Mouse (Mus musculus): ENCODE measurements around the gene Slc19a1. TPM values are rescaled to one million over a fixed set of nuclear protein-coding genes. Genes with fewer than 3 reads are reported as not detected.

The Slc19a1 gene
- total RNA-seq, 1 experiment from 2014 or later = 35.5 TPM

DNA sequence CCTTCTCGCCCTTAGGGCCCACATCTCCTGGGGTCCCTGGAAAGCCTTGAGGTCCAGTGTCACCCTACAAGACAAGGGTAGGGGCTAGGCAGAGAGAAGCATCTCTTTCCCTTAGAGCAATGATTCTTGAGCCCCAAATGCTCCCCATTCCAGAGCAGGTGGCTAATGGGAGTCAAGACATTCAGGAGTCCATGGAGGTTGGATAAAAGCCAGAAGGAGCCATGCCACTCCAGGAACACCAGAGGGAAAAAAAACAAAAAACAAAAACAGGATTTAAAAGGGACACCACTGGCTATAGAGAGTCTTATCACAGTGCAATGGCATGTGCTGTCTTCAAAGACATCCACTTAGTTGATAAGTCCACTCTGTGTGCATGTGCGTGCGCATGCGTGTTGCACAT, 46.4 kb downstream of the Slc19a1 start:
- ATAC-seq (replicated peaks in 1 of 2; ENCODE audit: insufficient read depth in 1 of 2, low FRiP score in 2 of 2, low TSS enrichment in 1 of 2, low read depth in 1 of 2, poor library complexity in 2 of 2, severe bottlenecking in 2 of 2) = no peak

DNA sequence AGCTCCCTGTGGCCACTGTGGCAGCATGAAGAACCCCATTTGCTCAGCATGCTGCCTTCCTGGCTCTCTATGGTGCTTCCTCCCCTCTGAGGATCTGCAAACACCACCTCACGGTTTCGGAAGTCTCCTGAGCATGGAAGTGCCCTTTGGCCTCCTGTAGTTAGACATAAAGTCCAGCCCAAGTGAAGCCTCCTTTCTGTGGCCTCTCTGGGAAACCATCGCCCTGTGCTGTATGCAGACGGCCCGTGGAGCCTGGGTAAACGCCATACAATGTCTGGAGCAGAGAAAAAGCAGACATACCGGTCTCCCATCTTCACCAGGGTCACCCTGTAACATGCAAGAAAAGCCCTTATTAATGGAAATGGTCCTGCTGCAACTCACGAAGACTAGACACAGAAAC, 46.9 kb downstream of the Slc19a1 start:
- no peak for ATAC-seq (replicated peaks in 1 of 2; ENCODE audit: insufficient read depth in 1 of 2, low FRiP score in 2 of 2, low TSS enrichment in 1 of 2, low read depth in 1 of 2, poor library complexity in 2 of 2, severe bottlenecking in 2 of 2)

DNA sequence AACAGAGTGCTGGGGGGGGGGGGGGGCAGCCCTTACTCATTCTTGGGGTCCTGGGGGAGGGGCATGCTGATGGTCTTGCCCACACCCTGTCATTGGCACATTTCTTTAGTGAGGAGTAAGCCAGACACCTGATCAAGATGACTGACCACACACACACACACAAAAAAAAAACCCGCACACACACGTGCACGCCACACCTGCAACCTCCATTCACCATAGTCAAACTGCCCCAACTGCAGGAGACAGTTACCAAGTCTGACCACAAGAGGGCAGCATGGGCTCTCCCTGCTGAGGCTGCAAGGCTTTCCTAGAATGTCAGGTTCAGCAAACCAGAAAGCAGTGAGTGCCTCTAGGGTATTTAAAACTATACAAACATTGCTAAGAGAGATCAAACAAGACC, 50.4 kb downstream of the Slc19a1 start:
- peak; percentile 81 to 87 for ATAC-seq (replicated peaks in 1 of 2; ENCODE audit: insufficient read depth in 1 of 2, low FRiP score in 2 of 2, low TSS enrichment in 1 of 2, low read depth in 1 of 2, poor library complexity in 2 of 2, severe bottlenecking in 2 of 2)

DNA sequence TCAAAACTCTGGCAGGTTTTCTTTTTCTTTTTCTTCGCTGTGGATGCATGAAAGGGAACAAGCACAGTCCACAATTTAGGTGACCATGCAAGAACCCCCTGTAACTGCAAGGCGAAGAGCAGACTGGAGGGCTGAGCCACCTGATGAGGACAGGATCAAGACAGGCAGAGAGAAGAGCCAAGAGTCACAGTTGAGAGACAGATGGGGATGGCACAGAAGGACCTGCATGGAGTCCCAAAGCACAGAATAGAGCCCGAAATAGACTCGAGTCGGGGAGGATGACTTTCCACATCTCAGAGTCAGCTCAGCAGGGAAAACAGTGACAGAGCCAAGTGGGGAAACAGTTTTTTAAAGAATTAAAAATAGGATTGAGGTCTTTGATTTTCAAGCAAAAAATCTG, 50.9 kb downstream of the Slc19a1 start:
- no peak for ATAC-seq (replicated peaks in 1 of 2; ENCODE audit: insufficient read depth in 1 of 2, low FRiP score in 2 of 2, low TSS enrichment in 1 of 2, low read depth in 1 of 2, poor library complexity in 2 of 2, severe bottlenecking in 2 of 2)

DNA sequence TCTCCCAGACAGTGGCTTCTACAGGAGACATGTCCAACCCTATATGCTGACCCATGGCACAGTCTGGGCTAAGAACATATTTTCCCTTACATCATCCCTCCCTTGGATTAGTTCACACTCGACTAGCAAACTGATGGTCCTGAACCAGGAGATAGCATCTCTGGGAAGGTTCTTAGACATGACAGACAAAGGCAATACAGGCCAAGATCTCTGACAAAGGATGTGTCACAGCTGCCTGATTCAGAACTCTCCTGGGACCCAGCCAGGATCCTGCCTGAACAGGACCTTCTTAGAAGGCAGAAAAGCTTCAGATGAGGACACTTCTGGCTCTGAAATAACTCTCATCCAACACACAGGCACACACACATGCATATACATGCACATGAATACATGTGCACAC, 52.5 kb downstream of the Slc19a1 start:
- ATAC-seq (replicated peaks in 1 of 2; ENCODE audit: insufficient read depth in 1 of 2, low FRiP score in 2 of 2, low TSS enrichment in 1 of 2, low read depth in 1 of 2, poor library complexity in 2 of 2, severe bottlenecking in 2 of 2) = no peak

DNA sequence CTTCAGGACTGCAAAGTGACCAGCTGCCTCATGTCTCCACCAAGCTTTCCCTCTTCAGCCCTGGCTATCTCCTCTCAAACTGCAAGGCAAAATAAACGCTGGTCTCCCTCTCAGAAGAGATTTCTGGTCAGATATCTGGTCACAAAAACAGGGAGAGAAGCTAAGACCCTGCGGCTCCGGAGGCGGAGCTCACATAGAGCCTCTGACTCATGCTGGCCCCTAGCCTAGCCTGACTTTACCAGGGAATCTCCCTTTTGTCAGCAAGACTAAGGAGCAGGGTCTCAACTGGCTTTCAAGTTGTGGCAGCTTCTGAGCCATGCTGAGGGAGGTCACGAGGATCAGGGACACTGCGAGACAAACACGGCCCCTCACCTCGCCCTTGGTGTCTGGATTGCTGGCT, 57.3 kb downstream of the Slc19a1 start:
- ATAC-seq (replicated peaks in 1 of 2; ENCODE audit: insufficient read depth in 1 of 2, low FRiP score in 2 of 2, low TSS enrichment in 1 of 2, low read depth in 1 of 2, poor library complexity in 2 of 2, severe bottlenecking in 2 of 2) = no peak

DNA sequence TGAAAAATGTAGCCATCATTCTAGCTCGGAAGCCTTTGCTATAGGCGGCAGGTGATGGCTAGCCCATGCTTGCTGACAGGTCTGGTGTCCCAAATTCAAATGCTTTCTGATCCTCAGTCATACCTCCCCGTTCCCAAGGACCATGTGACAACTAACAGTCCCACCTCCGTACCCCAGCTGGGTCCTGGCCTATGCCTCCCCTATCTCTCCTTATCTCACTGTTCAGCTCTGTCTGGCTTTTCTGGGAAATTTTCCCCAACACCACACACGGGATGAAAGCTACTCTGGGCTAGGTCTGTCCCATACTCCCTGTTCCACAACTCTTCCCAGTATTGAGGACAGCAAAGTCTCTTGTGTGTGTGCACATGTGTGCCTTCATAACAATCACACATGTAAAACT, 58.0 kb downstream of the Slc19a1 start:
- no peak for ATAC-seq (replicated peaks in 1 of 2; ENCODE audit: insufficient read depth in 1 of 2, low FRiP score in 2 of 2, low TSS enrichment in 1 of 2, low read depth in 1 of 2, poor library complexity in 2 of 2, severe bottlenecking in 2 of 2)

DNA sequence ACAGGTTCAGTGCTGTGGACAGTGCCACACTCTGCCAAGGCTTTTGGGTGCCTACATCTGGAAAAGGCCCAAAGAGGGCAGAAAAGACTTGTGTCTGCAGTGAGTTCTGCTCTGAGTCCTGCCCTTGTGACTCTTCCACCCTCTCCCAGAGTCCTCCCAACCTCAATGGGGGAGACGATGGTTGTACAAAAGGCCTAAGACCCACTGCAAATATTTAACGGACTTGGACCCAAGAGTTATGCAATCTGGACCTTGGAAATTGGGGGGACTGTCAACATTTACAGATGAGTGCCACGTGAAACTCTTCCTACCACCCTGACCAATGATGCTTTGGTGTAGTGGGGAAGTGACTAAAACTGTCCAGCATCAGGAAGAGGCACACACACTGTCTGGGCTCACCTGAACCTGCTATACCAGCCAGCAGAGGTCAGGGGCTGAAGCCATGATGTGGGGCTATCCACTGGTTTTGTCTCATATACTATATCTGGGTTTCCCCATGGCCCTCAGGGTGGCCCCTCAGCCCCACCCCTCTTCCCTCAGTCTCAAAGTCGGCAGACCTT, 59.6 kb downstream of the Slc19a1 start:
- no peak for ATAC-seq (replicated peaks in 1 of 2; ENCODE audit: insufficient read depth in 1 of 2, low FRiP score in 2 of 2, low TSS enrichment in 1 of 2, low read depth in 1 of 2, poor library complexity in 2 of 2, severe bottlenecking in 2 of 2)

DNA sequence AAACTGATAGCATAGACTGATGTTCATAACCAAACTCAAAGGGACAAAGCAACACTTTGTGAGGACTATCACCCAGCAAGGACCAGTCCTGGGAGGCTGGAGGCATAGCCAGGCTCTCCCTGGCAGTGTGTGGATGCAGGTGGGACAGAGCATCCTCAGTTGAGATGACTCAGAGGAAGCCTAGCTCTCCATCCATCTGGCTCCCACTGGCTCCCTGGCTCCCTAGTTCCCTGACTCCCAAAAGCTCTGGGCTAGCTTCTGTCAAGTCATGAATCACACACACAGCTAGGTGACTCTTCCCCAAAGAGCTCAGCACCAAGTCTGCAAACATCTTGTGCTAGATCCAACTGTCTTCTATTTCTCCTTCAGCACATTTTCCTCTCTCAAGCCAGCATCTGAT, 61.8 kb downstream of the Slc19a1 start:
- ATAC-seq (replicated peaks in 1 of 2; ENCODE audit: insufficient read depth in 1 of 2, low FRiP score in 2 of 2, low TSS enrichment in 1 of 2, low read depth in 1 of 2, poor library complexity in 2 of 2, severe bottlenecking in 2 of 2) = no peak

DNA sequence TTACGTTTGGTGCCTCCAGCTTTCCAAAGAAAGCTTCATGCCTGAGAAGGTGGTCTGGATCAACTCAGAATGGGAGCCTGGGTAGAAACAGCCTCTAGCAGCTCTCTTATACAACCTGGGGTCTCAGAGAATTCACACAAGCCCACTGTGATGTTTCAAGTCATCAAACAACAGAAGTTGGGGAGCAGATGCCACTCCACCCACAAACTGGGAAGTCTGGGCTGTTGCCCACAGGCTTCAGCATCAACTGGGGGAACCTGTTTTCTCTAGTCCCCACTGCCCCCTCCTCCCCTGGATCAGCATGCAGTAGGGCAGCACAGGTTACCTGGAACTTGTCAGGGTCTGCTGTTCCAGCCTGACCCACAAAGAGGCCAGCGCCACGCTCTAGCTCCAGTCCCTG, 63.6 kb downstream of the Slc19a1 start:
- ATAC-seq (replicated peaks in 1 of 2; ENCODE audit: insufficient read depth in 1 of 2, low FRiP score in 2 of 2, low TSS enrichment in 1 of 2, low read depth in 1 of 2, poor library complexity in 2 of 2, severe bottlenecking in 2 of 2) = no peak

DNA sequence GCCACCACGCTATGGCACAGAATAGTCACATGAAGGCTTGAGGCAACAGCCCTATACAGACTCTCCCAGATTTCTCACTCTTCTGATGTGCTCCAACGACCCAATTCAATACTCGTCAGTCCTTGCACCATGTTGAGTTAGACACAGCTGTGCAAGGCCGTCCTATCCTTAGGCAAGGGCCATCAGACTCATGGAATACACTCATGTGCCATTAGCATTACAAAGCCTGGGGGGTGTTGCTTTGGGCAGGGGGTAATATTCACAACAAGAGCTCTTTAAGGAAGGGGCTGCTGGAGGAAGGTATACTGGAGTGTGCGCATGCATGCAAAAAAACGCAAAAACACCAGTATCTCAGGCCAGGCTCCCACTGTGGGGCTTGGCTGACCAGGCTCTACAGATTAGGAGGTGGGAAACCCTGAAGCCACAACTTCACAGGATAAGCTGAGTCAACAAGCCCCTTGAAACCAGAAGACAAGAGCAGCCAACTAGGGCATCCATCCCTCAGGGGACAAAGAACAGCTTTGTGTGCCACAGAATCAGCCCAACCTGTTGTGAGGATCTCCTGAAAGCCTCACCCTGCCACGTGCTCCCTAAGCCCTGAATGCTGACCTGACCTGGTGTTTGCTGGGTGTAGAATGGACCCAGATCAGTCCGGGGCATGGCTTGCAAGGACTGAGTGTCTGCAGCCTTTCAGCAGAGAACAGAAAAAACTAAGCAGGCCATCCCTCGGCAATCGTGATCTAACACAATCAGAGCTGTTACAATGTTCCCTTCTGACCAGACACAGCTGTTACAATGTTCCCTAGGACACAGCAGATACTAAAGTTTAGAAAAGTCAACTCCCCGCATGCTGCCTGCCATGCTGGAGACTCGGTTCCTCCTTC, 65.2 kb downstream of the Slc19a1 start:
- ATAC-seq (replicated peaks in 1 of 2; ENCODE audit: insufficient read depth in 1 of 2, low FRiP score in 2 of 2, low TSS enrichment in 1 of 2, low read depth in 1 of 2, poor library complexity in 2 of 2, severe bottlenecking in 2 of 2) = no peak

DNA sequence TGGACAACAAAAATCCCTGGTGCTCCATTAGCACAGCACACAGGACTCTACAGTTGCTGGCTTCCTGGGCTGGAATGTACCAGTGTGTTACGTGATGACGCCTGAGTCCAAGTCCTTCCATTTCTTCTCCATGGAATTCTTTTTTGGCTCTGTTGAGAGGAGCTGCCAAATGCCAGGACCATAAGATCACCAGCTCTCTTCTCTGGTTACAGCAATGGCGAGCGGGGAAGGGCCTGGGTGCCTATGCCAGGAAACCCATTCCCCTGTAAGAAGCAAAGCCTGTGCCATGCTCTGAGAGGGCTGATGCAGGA, 65.8 kb downstream of the Slc19a1 start:
- no peak for ATAC-seq (replicated peaks in 1 of 2; ENCODE audit: insufficient read depth in 1 of 2, low FRiP score in 2 of 2, low TSS enrichment in 1 of 2, low read depth in 1 of 2, poor library complexity in 2 of 2, severe bottlenecking in 2 of 2)

DNA sequence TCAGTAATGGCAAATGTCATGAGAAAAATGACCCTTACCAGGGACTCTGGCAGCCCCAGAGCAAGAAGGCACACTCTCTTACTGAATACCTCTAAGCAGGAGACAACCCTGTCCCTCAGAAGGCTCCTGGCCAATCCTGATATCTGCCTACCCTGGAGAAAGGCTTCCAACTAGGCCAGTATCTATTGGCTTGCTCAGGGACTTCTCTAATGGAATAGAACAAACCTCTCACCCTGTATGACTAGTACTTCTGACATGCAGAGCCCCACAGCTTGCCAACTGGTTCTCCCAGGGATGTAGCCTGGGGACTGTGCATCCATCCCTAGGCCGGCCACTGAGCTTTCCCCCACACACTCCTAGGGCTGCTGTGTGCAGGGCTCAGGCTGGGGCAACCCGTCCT, 66.6 kb downstream of the Slc19a1 start:
- ATAC-seq (replicated peaks in 1 of 2; ENCODE audit: insufficient read depth in 1 of 2, low FRiP score in 2 of 2, low TSS enrichment in 1 of 2, low read depth in 1 of 2, poor library complexity in 2 of 2, severe bottlenecking in 2 of 2) = no peak

DNA sequence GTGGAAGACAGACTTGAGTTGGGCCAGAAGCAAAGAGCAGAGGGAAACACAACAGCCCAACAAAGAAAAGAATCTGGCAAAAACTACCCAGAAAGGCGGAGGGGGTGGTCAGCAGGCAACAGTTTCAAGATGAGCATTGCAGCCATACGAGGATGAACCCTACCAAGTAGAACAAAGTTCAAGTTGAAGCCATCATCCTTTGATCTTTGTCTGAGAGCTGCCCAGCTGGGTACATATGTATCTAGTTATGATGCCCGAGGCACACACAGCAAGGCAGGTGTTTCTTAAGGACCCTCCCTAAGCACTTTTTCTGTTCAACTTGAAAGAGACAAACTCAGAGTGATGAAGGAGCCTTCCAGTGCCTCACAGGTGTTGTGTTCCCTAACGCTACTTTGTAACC, 67.7 kb downstream of the Slc19a1 start:
- ATAC-seq (replicated peaks in 1 of 2; ENCODE audit: insufficient read depth in 1 of 2, low FRiP score in 2 of 2, low TSS enrichment in 1 of 2, low read depth in 1 of 2, poor library complexity in 2 of 2, severe bottlenecking in 2 of 2) = no peak

DNA sequence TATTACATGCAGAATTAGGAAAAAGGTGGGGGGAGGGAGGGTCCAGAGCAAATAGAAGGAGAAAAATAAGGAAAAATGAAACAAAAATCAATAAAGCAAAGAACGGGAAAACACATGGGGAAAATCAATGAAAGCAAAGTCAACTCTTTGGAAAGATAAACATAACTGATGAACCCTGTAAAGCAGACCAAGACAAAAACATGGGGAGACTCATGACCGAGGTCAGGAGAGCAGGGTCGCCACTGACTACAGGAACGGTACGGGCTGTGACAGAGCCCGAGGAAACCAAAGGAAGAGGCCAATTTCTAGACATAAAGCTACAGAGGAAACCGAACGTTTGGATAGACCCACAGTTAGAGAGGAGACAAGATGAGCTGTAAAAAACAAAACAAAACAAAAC, 71.6 kb downstream of the Slc19a1 start:
- no peak for ATAC-seq (replicated peaks in 1 of 2; ENCODE audit: insufficient read depth in 1 of 2, low FRiP score in 2 of 2, low TSS enrichment in 1 of 2, low read depth in 1 of 2, poor library complexity in 2 of 2, severe bottlenecking in 2 of 2)

DNA sequence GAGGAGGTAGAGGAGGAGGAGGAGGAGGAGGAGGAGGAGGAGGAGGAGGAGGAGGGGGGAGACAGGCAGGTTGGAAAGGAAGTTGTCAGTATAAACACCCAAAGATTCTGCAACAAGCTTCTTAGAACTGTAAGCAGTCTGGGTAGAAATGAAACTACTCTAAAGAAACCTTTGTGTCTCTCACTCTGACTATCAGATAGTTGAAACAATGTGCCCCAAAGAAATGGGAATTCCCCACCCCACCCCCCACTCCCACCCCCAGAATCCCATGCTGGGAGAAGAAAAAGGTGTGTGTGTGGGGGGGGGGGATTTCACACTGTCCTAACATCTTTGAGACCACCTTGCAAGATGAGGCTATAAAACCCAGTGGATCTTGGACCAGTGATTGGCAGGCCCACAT, 72.3 kb downstream of the Slc19a1 start:
- ATAC-seq (replicated peaks in 1 of 2; ENCODE audit: insufficient read depth in 1 of 2, low FRiP score in 2 of 2, low TSS enrichment in 1 of 2, low read depth in 1 of 2, poor library complexity in 2 of 2, severe bottlenecking in 2 of 2) = no peak

DNA sequence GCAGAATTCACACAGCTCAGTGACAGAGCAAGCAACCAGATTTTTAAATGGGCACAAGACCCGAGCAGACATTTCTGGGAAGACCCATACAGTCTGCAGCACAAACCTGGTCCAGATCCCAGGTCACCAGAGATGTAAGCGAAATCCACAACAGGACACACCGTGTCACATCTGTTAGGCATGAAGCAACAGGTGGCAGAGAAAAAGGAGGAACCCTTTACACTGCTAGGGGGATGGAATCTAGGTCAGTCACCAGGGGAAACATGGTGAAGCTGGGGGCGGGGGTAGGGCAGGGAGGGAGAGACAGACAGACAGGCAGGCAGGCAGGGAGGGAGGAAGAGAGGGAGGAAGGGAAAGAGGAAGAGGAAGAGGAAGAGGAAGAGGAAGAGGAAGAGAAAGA, 76.1 kb downstream of the Slc19a1 start:
- ATAC-seq (replicated peaks in 1 of 2; ENCODE audit: insufficient read depth in 1 of 2, low FRiP score in 2 of 2, low TSS enrichment in 1 of 2, low read depth in 1 of 2, poor library complexity in 2 of 2, severe bottlenecking in 2 of 2) = no peak

DNA sequence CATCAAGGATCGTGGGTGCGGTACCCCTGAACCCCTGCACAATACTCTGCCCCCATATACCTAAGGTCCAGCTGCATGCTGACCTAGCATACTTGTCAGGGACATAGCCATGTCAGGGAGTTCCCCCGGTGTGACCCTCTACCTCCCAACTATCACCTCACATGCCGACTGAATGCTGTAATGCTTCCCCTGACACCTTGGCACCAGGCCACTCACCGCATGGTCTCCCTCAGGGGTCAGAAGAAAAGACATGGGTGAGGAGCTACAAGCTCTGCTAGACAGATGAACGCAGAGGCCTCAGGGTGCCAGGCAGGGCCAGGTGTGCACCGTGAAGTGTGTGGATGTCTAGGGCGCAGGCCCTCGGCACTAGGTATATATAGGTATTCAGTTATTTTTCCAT, 78.0 kb downstream of the Slc19a1 start:
- no peak for ATAC-seq (replicated peaks in 1 of 2; ENCODE audit: insufficient read depth in 1 of 2, low FRiP score in 2 of 2, low TSS enrichment in 1 of 2, low read depth in 1 of 2, poor library complexity in 2 of 2, severe bottlenecking in 2 of 2)

Measured in hematopoietic stem cell, adult 5-6 weeks (primary cell).